In genomic region chr7:121734171-121734831, GRCm38 (mm10) we compare ENCODE assay signal across 8 mouse cellular contexts. TPM values are rescaled to one million over a fixed set of nuclear protein-coding genes. Genes with fewer than 3 reads are reported as not detected.
A peak's percentile ranks its signal among the peaks of the same experiment; 100 is the strongest.
DNase-seq lines count a peak whose midpoint lies in the region; ATAC-seq and TF ChIP-seq lines count a peak whose summit lies in the region.

Gene Scnn1g (plus strand): TSS chr7:121734479.

- under 1% methylated on average over 38 of the region's 38 CpGs for WGBS in forebrain, embryonic 10.5 days
- WGBS in heart, embryonic 14.5 days: 3% methylated on average over 38 of the region's 38 CpGs
- WGBS in liver, embryonic 12.5 days (ENCODE audit: insufficient replicate concordance): 3% methylated on average over 38 of the region's 38 CpGs
- under 1% methylated on average over 38 of the region's 38 CpGs for WGBS in stomach, embryonic 14.5 days

- peaks cover 11% of the 10 kb centered on the region for H3K4me1 ChIP-seq in forebrain, embryonic 10.5 days
- H3K4me1 ChIP-seq in heart, embryonic 14.5 days (ENCODE audit: control insufficient read depth in 2 of 2, insufficient read depth in 2 of 2, low read length in 2 of 2): peaks cover 6 to 10% of the 10 kb centered on the region in 2 experiments; a peak in 2 of 4 replicates
- no peaks in the 10 kb centered on the region; the same call in 1 of the 2 replicates for H3K4me1 ChIP-seq in liver, embryonic 12.5 days
- H3K4me1 ChIP-seq in stomach, embryonic 14.5 days (ENCODE audit: control insufficient read depth, insufficient read depth, low read length): no peaks in the 10 kb centered on the region; the same call in 1 of the 2 replicates

- H3K27me3 ChIP-seq in C2C12 (ENCODE audit: control insufficient read depth, insufficient read depth, insufficient read length): peaks cover 20% of the 10 kb centered on the region
- H3K27me3 ChIP-seq in forebrain, embryonic 10.5 days (ENCODE audit: poor library complexity, severe bottlenecking): peaks cover 38% of the 10 kb centered on the region
- peaks cover 36% of the 10 kb centered on the region for H3K27me3 ChIP-seq in heart, embryonic 14.5 days (ENCODE audit: control insufficient read depth, insufficient read depth, low read length)
- peaks cover 59% of the 10 kb centered on the region for H3K27me3 ChIP-seq in liver, embryonic 12.5 days (replicated peaks)
- H3K27me3 ChIP-seq in stomach, embryonic 14.5 days (ENCODE audit: control insufficient read depth, insufficient read depth, low read length): peaks cover 9% of the 10 kb centered on the region; the same call in 1 of the 2 replicates

- peak; percentile 99 for TF ChIP-seq CTCF in C2C12 (IDR thresholded peaks at IDR 0.05; ENCODE audit: control insufficient read depth, insufficient read depth, insufficient read length)
- TF ChIP-seq CTCF in brain, embryonic 14.5 days (IDR thresholded peaks at IDR 0.05; ENCODE audit: borderline replicate concordance, extremely low read depth, insufficient read depth, insufficient read length): peak; percentile 98

- DNase-seq in brain, embryonic 14.5 days (ENCODE audit: low read depth): peak; percentile 91
- peak; percentile 85 for DNase-seq in forebrain, embryonic 10.5 days (ENCODE audit: extremely low spot score, low spot score)
- peak; percentile 90 for DNase-seq in kidney, postnatal 14 days
- peak; percentile 17 to 71 for DNase-seq in natural killer cell, adult 2 months (ENCODE audit: low spot score in 2 of 2)

- H3K79me3 ChIP-seq in C2C12 (ENCODE audit: low read depth): no peaks in the 10 kb centered on the region

- H3K4me3 ChIP-seq in C2C12 (ENCODE audit: insufficient read depth, poor library complexity, severe bottlenecking): no peak within 1 kb of the TSS
- peak within 1 kb of the TSS; percentile 47 for H3K4me3 ChIP-seq in forebrain, embryonic 10.5 days
- H3K4me3 ChIP-seq in heart, embryonic 14.5 days (ENCODE audit: control insufficient read depth in 1 of 2, insufficient read depth in 1 of 2, low read depth in 1 of 2, low read length in 2 of 2): peak within 1 kb of the TSS; percentile 21 to 37
- peak within 1 kb of the TSS; percentile 18 for H3K4me3 ChIP-seq in liver, embryonic 12.5 days
- peak within 1 kb of the TSS; percentile 26 for H3K4me3 ChIP-seq in stomach, embryonic 14.5 days (ENCODE audit: low read depth, low read length)

- no peaks in the 10 kb centered on the region for H3K36me3 ChIP-seq in C2C12 (ENCODE audit: control insufficient read depth, insufficient read depth)
- H3K36me3 ChIP-seq in forebrain, embryonic 10.5 days (replicated peaks): no peaks in the 10 kb centered on the region
- no peaks in the 10 kb centered on the region for H3K36me3 ChIP-seq in heart, embryonic 14.5 days (ENCODE audit: control insufficient read depth, insufficient read depth, low read length)
- H3K36me3 ChIP-seq in liver, embryonic 12.5 days: no peaks in the 10 kb centered on the region
- H3K36me3 ChIP-seq in stomach, embryonic 14.5 days (ENCODE audit: control insufficient read depth, insufficient read depth, low read length): no peaks in the 10 kb centered on the region

- TF ChIP-seq POLR2A in brain, embryonic 14.5 days (IDR thresholded peaks at IDR 0.05; ENCODE audit: borderline replicate concordance, extremely low read depth, insufficient read depth, insufficient read length, poor library complexity, severe bottlenecking): no peak

- peak within 1 kb of the TSS; percentile 66 for H3K4me2 ChIP-seq in heart, embryonic 14.5 days (ENCODE audit: low read length)
- peak within 1 kb of the TSS; percentile 50 for H3K4me2 ChIP-seq in liver, embryonic 12.5 days
- peak within 1 kb of the TSS; percentile 31 for H3K4me2 ChIP-seq in stomach, embryonic 14.5 days (replicated peaks; ENCODE audit: low read depth, low read length)

- no peak within 1 kb of the TSS for H3K27ac ChIP-seq in forebrain, embryonic 10.5 days
- H3K27ac ChIP-seq in heart, embryonic 14.5 days (replicated peaks in 1 of 2; ENCODE audit: control insufficient read depth in 1 of 2, insufficient read depth in 1 of 2, low read depth in 2 of 2, low read length in 2 of 2): no peak within 1 kb of the TSS
- H3K27ac ChIP-seq in liver, embryonic 12.5 days: no peak within 1 kb of the TSS
- H3K27ac ChIP-seq in stomach, embryonic 14.5 days (ENCODE audit: low read length): no peak within 1 kb of the TSS

- peak; percentile 76; the same call in 1 of the 2 replicates for ATAC-seq in heart, embryonic 14.5 days (ENCODE audit: insufficient number of reproducible peaks, insufficient read depth, low FRiP score, low read depth)
- ATAC-seq in liver, embryonic 12.5 days: peak; percentile 63
- ATAC-seq in stomach, embryonic 14.5 days (ENCODE audit: insufficient number of reproducible peaks, insufficient read depth, low FRiP score, low read depth): peak; percentile 87

- no peaks in the 10 kb centered on the region for H3K79me2 ChIP-seq in C2C12 (ENCODE audit: control insufficient read depth, insufficient read depth)

- peak within 1 kb of the TSS; percentile 2; the same call in 1 of the 2 replicates for H3K9ac ChIP-seq in heart, embryonic 14.5 days (ENCODE audit: low read length)
- H3K9ac ChIP-seq in liver, embryonic 12.5 days: no peak within 1 kb of the TSS
- H3K9ac ChIP-seq in stomach, embryonic 14.5 days (replicated peaks; ENCODE audit: low read depth, low read length): no peak within 1 kb of the TSS

- peak within 1 kb of the TSS; percentile 12 for H3ac ChIP-seq in C2C12 (ENCODE audit: control insufficient read depth, insufficient read length, low read depth)

- H3K9me3 ChIP-seq in forebrain, embryonic 10.5 days: no peaks in the 10 kb centered on the region
- no peaks in the 10 kb centered on the region for H3K9me3 ChIP-seq in heart, embryonic 14.5 days (ENCODE audit: control insufficient read depth, low read length)
- H3K9me3 ChIP-seq in liver, embryonic 12.5 days (replicated peaks): no peaks in the 10 kb centered on the region
- no peaks in the 10 kb centered on the region for H3K9me3 ChIP-seq in stomach, embryonic 14.5 days (ENCODE audit: control insufficient read depth, low read depth, low read length)

TF ChIP-seq in C2C12, 6 proteins besides CTCF, POLR2A, EP300 and RAD21:
- TF ChIP-seq CEBPB (IDR thresholded peaks at IDR 0.05; ENCODE audit: low read depth) (no peak), MAX (IDR thresholded peaks at IDR 0.05) (no peak), FOSL1 (IDR thresholded peaks at IDR 0.05; ENCODE audit: insufficient read depth, low read length, poor library complexity, severe bottlenecking) (no peak), USF1 (IDR thresholded peaks at IDR 0.05; ENCODE audit: low read depth) (no peak), MYOD1 (IDR thresholded peaks at IDR 0.05; ENCODE audit: control insufficient read depth, insufficient read length, low read depth) (no peak), MYOG (IDR thresholded peaks at IDR 0.05; ENCODE audit: control insufficient read depth, extremely low read depth, insufficient read length) (no peak)

RNA-seq across cellular contexts. Expression of gene Scnn1g, which starts in this region (rescaled TPM):
- not detected for polyA plus RNA-seq in C2C12 (2012; fragmentation: generic; extraction: Trizol)
- polyA plus RNA-seq in brain, embryonic 14.5 days (2012; rRNA removed): 0.04 TPM in 1 of 2 replicates, not detected in the other
- 0.09 TPM in 2 replicates for polyA plus RNA-seq in forebrain, embryonic 10.5 days (2016; fragmentation: Nextera tagmentation; extraction: Ambion mirVana)
- polyA plus RNA-seq in heart, embryonic 14.5 days (2014; fragmentation: Nextera tagmentation; extraction: Ambion mirVana): not detected in 2 replicates
- polyA plus RNA-seq in liver, embryonic 12.5 days (2016; fragmentation: Nextera tagmentation; extraction: Ambion mirVana): not detected in 2 replicates
- 0.91 and 1.1 TPM in 2 replicates for polyA plus RNA-seq in stomach, embryonic 14.5 days (2014; fragmentation: Nextera tagmentation; extraction: Ambion mirVana)

Comparison
In these comparisons a context has a peak if more than half of its experiments do, and no peak if none do; other contexts are left out.
1. Peak in DNase-seq in brain, embryonic 14.5 days; RNA of the gene not detected or under 1 TPM.
2. Peak in DNase-seq and H3K4me3 ChIP-seq in forebrain, embryonic 10.5 days; RNA of the gene not detected or under 1 TPM.
3. Peak in ATAC-seq, H3K4me3 ChIP-seq, H3K9ac ChIP-seq and H3K4me2 ChIP-seq in heart, embryonic 14.5 days; RNA of the gene not detected or under 1 TPM.
4. Peak in ATAC-seq, H3K4me3 ChIP-seq and H3K4me2 ChIP-seq in liver, embryonic 12.5 days; RNA of the gene not detected or under 1 TPM.